Mouse (Mus musculus) limb, embryonic 12.5 days (tissue): ENCODE measurements around the gene Nrp2. TPM values are rescaled to one million over a fixed set of nuclear protein-coding genes. Genes with fewer than 3 reads are reported as not detected.

Experiments
- ATAC-seq: fragments of 200-750 bp; cut with Nextera tagmentation; 2 replicates; pipeline ENCODE4 v1.8.0; 2017; ENCODE audit warnings: low read depth, moderate TSS enrichment; ENCODE audit not compliant: insufficient number of reproducible peaks, insufficient read depth, low FRiP score, low TSS enrichment
- H3K27ac ChIP-seq: fragments of 300-500 bp; sonication (generic); 2 replicates; pipeline ENCODE4 v1.5.1; 2016; ENCODE audit warnings: mild to moderate bottlenecking, moderate library complexity
- H3K27me3 ChIP-seq: fragments of 300-500 bp; sonication (generic); 2 replicates; pipeline ENCODE4 v1.6.1; 2016; ENCODE audit warnings: mild to moderate bottlenecking, moderate library complexity
- H3K36me3 ChIP-seq: fragments of 300-500 bp; sonication (generic); 2 replicates; pipeline ENCODE4 v1.6.1; 2016; ENCODE audit warnings: mild to moderate bottlenecking, moderate library complexity
- H3K4me1 ChIP-seq: fragments of 300-500 bp; sonication (generic); replicated peaks from 2 replicates; pipeline ENCODE4 v1.6.1; 2016
- H3K4me2 ChIP-seq: fragments of 300-500 bp; sonication (generic); 2 replicates; pipeline ENCODE4 v1.6.1; 2016; ENCODE audit warnings: mild to moderate bottlenecking, moderate library complexity
- H3K4me3 ChIP-seq: fragments of 300-500 bp; sonication (generic); replicated peaks from 2 replicates; pipeline ENCODE4 v1.5.1; 2016; ENCODE audit warnings: mild to moderate bottlenecking
- H3K9ac ChIP-seq: fragments of 300-500 bp; sonication (generic); replicated peaks from 2 replicates; pipeline ENCODE4 v1.6.1; 2016; ENCODE audit warnings: mild to moderate bottlenecking, moderate library complexity
- H3K9me3 ChIP-seq: fragments of 300-500 bp; sonication (generic); 2 replicates; pipeline ENCODE4 v1.6.1; 2016; ENCODE audit warnings: mild to moderate bottlenecking, moderate library complexity
- WGBS: fragments of 180-500 bp; shearing (Covaris S2); methylation state at CpG from one replicate; pipeline ENCODE4 v1.1.7; 2016; 5-methylcytosine and 5-hydroxymethylcytosine counted together
- polyA plus RNA-seq: library from polyadenylated mRNA; unstranded; fragments of >200 nt; fragmentation: Nextera tagmentation; extraction: Ambion mirVana; gene quantifications from 2 replicates; pipeline ENCODE4 v1.2.1, GENCODE M21; 2016

The Nrp2 gene
- polyA plus RNA-seq, 1 experiment from 2014 or later, result 70.7 TPM

- H3K36me3 ChIP-seq, result no peaks in the 10 kb centered on the region
- peaks cover 4% of the 10 kb centered on the region; the same call in 1 of the 2 replicates for H3K4me1 ChIP-seq
- ATAC-seq, result no peak
- H3K4me3 ChIP-seq, result no peak overlapping the region
- no peaks in the 10 kb centered on the region for H3K27me3 ChIP-seq
- H3K9me3 ChIP-seq, result no peaks in the 10 kb centered on the region
- H3K4me2 ChIP-seq, result no peak overlapping the region
- 20% methylated on average over 4 of the region's 4 CpGs for WGBS
- no peak overlapping the region for H3K27ac ChIP-seq
- no peak overlapping the region for H3K9ac ChIP-seq
Measured at GRCm38 (mm10) chr1:62828156-62828555, 125.1 kb downstream of the Nrp2 start.

- peaks cover 4% of the 10 kb centered on the region; the same call in 1 of the 2 replicates for H3K4me1 ChIP-seq
- no peak overlapping the region for H3K27ac ChIP-seq
- no peaks in the 10 kb centered on the region for H3K9me3 ChIP-seq
- no peak overlapping the region for H3K4me3 ChIP-seq
- no peak for ATAC-seq
- H3K27me3 ChIP-seq, result no peaks in the 10 kb centered on the region
- H3K4me2 ChIP-seq, result no peak overlapping the region
- no peaks in the 10 kb centered on the region for H3K36me3 ChIP-seq
- 72% methylated on average over 4 of the region's 4 CpGs for WGBS
- H3K9ac ChIP-seq, result no peak overlapping the region
Measured at GRCm38 (mm10) chr1:62829690-62830417, 126.8 kb downstream of the Nrp2 start.

DNA sequence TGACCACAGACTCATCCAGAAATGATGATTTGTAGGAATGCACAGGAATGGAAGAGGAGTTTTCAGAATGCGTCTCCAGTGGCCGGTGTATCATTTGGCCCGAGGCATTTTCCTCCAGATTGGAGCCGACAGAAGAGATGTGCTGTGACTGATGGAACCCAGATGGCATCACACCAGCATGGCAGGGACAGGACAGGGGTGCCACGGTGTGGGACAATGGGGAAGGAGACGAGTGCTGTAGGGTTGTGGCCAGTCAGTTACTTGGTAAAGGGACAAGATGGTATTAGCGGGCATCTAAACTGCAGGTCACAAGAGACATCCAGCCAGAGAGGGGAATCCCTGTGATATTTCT lies 127.3 kb downstream of the Nrp2 start:
- H3K9ac ChIP-seq, result no peak overlapping the region
- 34% methylated on average over 7 of the region's 7 CpGs for WGBS
- no peak overlapping the region for H3K27ac ChIP-seq
- no peaks in the 10 kb centered on the region for H3K36me3 ChIP-seq
- no peaks in the 10 kb centered on the region for H3K27me3 ChIP-seq
- no peak for ATAC-seq
- peaks cover 4% of the 10 kb centered on the region; the same call in 1 of the 2 replicates for H3K4me1 ChIP-seq
- no peak overlapping the region for H3K4me3 ChIP-seq
- no peaks in the 10 kb centered on the region for H3K9me3 ChIP-seq
- H3K4me2 ChIP-seq, result no peak overlapping the region

DNA sequence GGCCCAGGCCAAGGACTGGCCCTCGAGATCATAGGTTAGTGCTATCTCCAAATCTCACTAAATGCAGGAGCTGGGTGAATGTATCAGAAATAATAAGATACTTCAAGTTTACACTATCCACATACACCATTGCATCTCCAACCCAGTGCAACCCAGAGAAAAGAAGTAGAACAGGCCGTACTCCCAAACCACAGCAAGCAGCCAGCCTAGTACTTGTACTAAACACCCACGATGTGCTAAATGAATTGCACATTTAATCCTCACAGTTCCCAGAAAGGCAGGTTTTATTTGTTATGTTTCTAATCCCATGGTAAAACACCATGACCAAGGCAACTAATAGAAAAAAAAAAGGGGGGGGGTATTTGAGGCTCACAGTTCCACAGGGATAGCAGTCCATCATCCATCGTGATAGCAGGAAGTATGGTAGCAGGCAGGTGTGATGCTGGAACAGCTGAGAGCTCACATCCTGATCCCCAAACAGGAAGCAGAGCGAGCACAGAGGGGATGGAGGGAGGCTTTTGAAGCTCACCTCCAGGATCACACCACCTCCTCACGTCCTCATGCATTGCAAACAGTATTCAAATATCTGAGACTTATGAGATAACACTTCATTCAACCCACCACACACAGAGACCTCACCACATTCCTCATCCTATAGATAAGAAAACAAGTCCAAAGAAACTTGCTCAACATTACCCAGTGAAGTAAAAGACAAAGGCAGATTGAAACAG lies 128.8 kb downstream of the Nrp2 start:
- Histone ChIP-seq H3K27me3 (no peaks in the 10 kb centered on the region), H3K4me1 (peaks cover 4% of the 10 kb centered on the region; the same call in 1 of the 2 replicates), H3K9ac (no peak overlapping the region), H3K4me3 (no peak overlapping the region), H3K9me3 (no peaks in the 10 kb centered on the region), H3K27ac (no peak overlapping the region), H3K36me3 (no peaks in the 10 kb centered on the region), H3K4me2 (no peak overlapping the region)
- ATAC-seq, result no peak
- WGBS, result 82% methylated on average over 6 of the region's 6 CpGs

GRCm38 (mm10) chr1:62833356-62833755 lies 130.3 kb downstream of the Nrp2 start:
- 94% methylated on average over 1 of the region's 1 CpGs for WGBS
- Histone ChIP-seq H3K9me3 (no peaks in the 10 kb centered on the region), H3K4me2 (no peak overlapping the region), H3K27me3 (no peaks in the 10 kb centered on the region), H3K4me1 (peaks cover 4% of the 10 kb centered on the region; the same call in 1 of the 2 replicates), H3K9ac (no peak overlapping the region), H3K27ac (no peak overlapping the region), H3K36me3 (no peaks in the 10 kb centered on the region), H3K4me3 (no peak overlapping the region)
- ATAC-seq, result no peak

DNA sequence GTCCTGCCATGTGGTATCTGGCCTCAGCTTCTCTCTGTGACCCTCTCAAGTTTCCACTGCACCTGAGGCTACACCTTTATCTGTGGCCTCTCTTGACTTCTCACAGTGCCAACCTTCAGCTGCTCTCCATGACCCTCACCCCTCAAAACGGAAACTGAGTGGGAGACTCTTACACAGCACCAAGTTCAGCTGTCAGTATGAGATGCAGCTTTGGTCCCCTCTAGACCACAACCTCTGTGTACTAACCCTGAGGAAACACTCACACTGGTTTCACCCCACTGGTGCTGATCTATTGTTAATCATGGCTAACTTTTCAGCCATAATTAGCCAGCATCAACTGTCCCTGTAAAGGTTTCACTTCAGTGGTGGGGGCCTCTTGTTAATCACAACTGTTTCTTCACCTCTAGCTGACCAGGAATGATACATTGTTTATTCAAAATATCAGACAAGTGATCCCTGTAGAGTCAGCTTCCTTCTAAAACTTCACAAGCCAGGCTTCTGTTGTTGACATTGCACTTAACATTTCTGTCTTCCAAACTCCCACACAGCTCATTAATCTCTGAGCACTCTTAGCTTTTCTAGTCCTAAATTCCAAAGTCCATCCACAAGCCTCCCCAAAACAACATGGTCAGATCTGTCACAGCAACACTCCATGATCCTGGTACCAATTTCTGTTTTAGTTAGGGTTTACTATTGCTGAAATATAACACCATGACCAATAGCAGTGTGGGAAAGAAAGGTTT lies 131.5 kb downstream of the Nrp2 start:
- 83% methylated on average over 1 of the region's 1 CpGs for WGBS
- Histone ChIP-seq H3K36me3 (no peaks in the 10 kb centered on the region), H3K4me1 (peaks cover 4% of the 10 kb centered on the region; the same call in 1 of the 2 replicates), H3K27ac (no peak overlapping the region), H3K9me3 (no peaks in the 10 kb centered on the region), H3K27me3 (no peaks in the 10 kb centered on the region), H3K4me3 (no peak overlapping the region), H3K9ac (no peak overlapping the region), H3K4me2 (no peak overlapping the region)
- no peak for ATAC-seq

DNA sequence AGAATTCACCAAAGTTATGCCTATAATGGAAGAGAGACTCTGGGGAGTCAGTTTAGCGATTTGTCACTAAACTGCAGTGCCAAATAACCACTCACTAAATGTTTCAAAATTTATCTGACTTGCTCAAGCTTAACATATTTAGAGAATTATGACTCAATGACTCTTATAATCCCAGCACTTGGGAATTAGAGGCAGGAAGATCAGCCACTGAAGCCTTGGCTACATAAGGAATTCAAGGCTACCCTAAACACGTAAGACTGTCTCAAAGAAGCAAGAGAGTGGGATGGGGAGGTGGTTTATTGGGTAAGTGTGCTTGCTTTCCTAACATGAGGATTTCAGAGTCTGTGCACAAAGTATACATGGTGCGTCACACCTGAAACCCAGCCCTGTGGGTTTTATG lies 135.0 kb downstream of the Nrp2 start:
- Histone ChIP-seq H3K9me3 (no peaks in the 10 kb centered on the region), H3K9ac (no peak overlapping the region), H3K36me3 (no peaks in the 10 kb centered on the region), H3K4me2 (no peak overlapping the region), H3K27me3 (no peaks in the 10 kb centered on the region), H3K4me3 (no peak overlapping the region), H3K4me1 (no peaks in the 10 kb centered on the region), H3K27ac (no peak overlapping the region)
- 88% methylated on average over 3 of the region's 3 CpGs for WGBS
- ATAC-seq, result no peak

DNA sequence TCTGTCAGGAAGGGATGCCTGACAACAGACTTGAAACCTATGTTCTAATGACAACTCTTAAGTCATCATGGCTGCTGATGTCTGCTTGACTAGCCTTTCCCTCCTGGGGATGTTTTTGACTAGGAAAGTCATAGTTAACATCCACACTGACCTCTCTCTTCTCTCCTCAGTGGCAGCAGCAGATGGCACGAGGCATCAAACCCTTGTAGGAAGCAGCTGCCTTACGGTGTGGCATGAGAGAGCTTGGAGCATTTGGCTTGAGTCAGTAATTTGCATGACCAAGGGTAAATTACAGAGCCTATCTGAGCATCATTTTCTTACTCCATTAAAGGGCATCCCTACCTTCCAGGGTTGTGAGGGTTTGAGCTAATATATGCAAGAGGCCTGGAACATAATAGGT lies 135.5 kb downstream of the Nrp2 start:
- Histone ChIP-seq H3K9ac (no peak overlapping the region), H3K4me3 (no peak overlapping the region), H3K4me2 (no peak overlapping the region), H3K9me3 (no peaks in the 10 kb centered on the region), H3K36me3 (no peaks in the 10 kb centered on the region), H3K27ac (no peak overlapping the region), H3K4me1 (no peaks in the 10 kb centered on the region), H3K27me3 (no peaks in the 10 kb centered on the region)
- no peak for ATAC-seq
- WGBS, result 54% methylated on average over 2 of the region's 2 CpGs

GRCm38 (mm10) chr1:62843215-62843614 lies 140.1 kb downstream of the Nrp2 start:
- H3K36me3 ChIP-seq, result no peaks in the 10 kb centered on the region
- no peak for ATAC-seq
- 88% methylated on average over 4 of the region's 4 CpGs for WGBS

GRCm38 (mm10) chr1:62850990-62851940 lies 148.2 kb downstream of the Nrp2 start:
- H3K27me3 ChIP-seq, result no peaks in the 10 kb centered on the region
- no peaks in the 10 kb centered on the region for H3K36me3 ChIP-seq
- no peak for ATAC-seq
- 17% methylated on average over 8 of the region's 8 CpGs for WGBS
- H3K9ac ChIP-seq, result no peak overlapping the region
- H3K27ac ChIP-seq, result no peak overlapping the region
- H3K4me1 ChIP-seq, result peaks cover 18% of the 10 kb centered on the region
- H3K4me3 ChIP-seq, result no peak overlapping the region
- no peak overlapping the region for H3K4me2 ChIP-seq
- no peaks in the 10 kb centered on the region for H3K9me3 ChIP-seq

More at GRCm38 (mm10) chr1:62843215-62843614, 140.1 kb downstream of the Nrp2 start:
- Histone ChIP-seq H3K4me2 (no peak overlapping the region), H3K4me1 (no peaks in the 10 kb centered on the region), H3K27me3 (no peaks in the 10 kb centered on the region), H3K27ac (no peak overlapping the region), H3K4me3 (no peak overlapping the region), H3K9me3 (no peaks in the 10 kb centered on the region), H3K9ac (no peak overlapping the region)
